Mouse (Mus musculus) embryonic facial prominence, embryonic 12.5 days (tissue): Measurements from ENCODE around the gene Rgcc. TPM values are rescaled to one million over a fixed set of nuclear protein-coding genes. Genes with fewer than 3 reads are reported as not detected.

Experiments used
- ATAC-seq: fragments of 200-750 bp; cut with Nextera tagmentation; 2 replicates; pipeline ENCODE4 v1.8.0; 2017; ENCODE audit not compliant: insufficient number of reproducible peaks, insufficient read depth, low FRiP score, low TSS enrichment
- H3K27ac ChIP-seq: fragments of 300-500 bp; sonication (generic); 2 replicates; pipeline ENCODE4 v1.5.1; 2016; ENCODE audit warnings: mild to moderate bottlenecking
- H3K27me3 ChIP-seq: fragments of 300-500 bp; sonication (generic); 2 replicates; pipeline ENCODE4 v1.6.1; 2016; ENCODE audit warnings: mild to moderate bottlenecking, moderate library complexity
- H3K36me3 ChIP-seq: fragments of 300-500 bp; sonication (generic); 2 replicates; pipeline ENCODE4 v1.6.1; 2016; ENCODE audit warnings: mild to moderate bottlenecking
- H3K4me1 ChIP-seq: fragments of 300-500 bp; sonication (generic); 2 replicates; pipeline ENCODE4 v1.6.1; 2016
- H3K4me2 ChIP-seq: fragments of 300-500 bp; sonication (generic); replicated peaks from 2 replicates; pipeline ENCODE4 v1.6.1; 2016; ENCODE audit warnings: mild to moderate bottlenecking, moderate library complexity
- H3K4me3 ChIP-seq: fragments of 300-500 bp; sonication (generic); 2 replicates; pipeline ENCODE4 v1.5.1; 2016; ENCODE audit warnings: mild to moderate bottlenecking
- H3K9ac ChIP-seq: fragments of 300-500 bp; sonication (generic); 2 replicates; pipeline ENCODE4 v1.6.1; 2016; ENCODE audit warnings: mild to moderate bottlenecking, moderate library complexity
- H3K9me3 ChIP-seq: fragments of 300-500 bp; sonication (generic); 2 replicates; pipeline ENCODE4 v1.6.1; 2016; ENCODE audit warnings: mild to moderate bottlenecking, moderate library complexity
- WGBS: fragments of 180-500 bp; shearing (Covaris S2); methylation state at CpG from one replicate; pipeline ENCODE4 v1.1.7; 2016; 5-methylcytosine and 5-hydroxymethylcytosine counted together
- polyA plus RNA-seq: library from polyadenylated mRNA; unstranded; fragments of >200 nt; fragmentation: Nextera tagmentation; extraction: Ambion mirVana; gene quantifications from 2 replicates; pipeline ENCODE4 v1.2.1, GENCODE M21; 2016

The Rgcc gene
- polyA plus RNA-seq, 1 experiment from 2014 or later, result 62.5 TPM

GRCm38 (mm10) chr14:79256656-79257055, 44.8 kb downstream of the Rgcc start:
- Histone ChIP-seq H3K27ac (no peak overlapping the region), H3K27me3 (no peaks in the 10 kb centered on the region), H3K4me1 (no peaks in the 10 kb centered on the region), H3K36me3 (no peaks in the 10 kb centered on the region), H3K9me3 (no peaks in the 10 kb centered on the region), H3K4me3 (no peak overlapping the region), H3K9ac (no peak overlapping the region), H3K4me2 (no peak overlapping the region)
- 85% methylated on average over 5 of the region's 5 CpGs for WGBS
- no peak for ATAC-seq

GRCm38 (mm10) chr14:79255786-79256185, 45.7 kb downstream of the Rgcc start:
- no peaks in the 10 kb centered on the region for H3K36me3 ChIP-seq
- no peaks in the 10 kb centered on the region for H3K4me1 ChIP-seq
- ATAC-seq, result no peak
- H3K9me3 ChIP-seq, result no peaks in the 10 kb centered on the region
- 68% methylated on average over 2 of the region's 2 CpGs for WGBS
- H3K4me3 ChIP-seq, result no peak overlapping the region
- H3K9ac ChIP-seq, result no peak overlapping the region
- H3K27me3 ChIP-seq, result no peaks in the 10 kb centered on the region
- no peak overlapping the region for H3K4me2 ChIP-seq
- no peak overlapping the region for H3K27ac ChIP-seq

GRCm38 (mm10) chr14:79251727-79252285, 49.6 kb downstream of the Rgcc start:
- H3K27me3 ChIP-seq, result no peaks in the 10 kb centered on the region
- ATAC-seq, result no peak
- no peaks in the 10 kb centered on the region for H3K36me3 ChIP-seq
- 63% methylated on average over 5 of the region's 5 CpGs for WGBS
- 0 out of 2 replicates have a peak, but pooled peaks cover 5% of the 10 kb centered on the region for H3K4me1 ChIP-seq
- no peak overlapping the region for H3K27ac ChIP-seq
- no peak overlapping the region for H3K9ac ChIP-seq
- no peak overlapping the region for H3K4me3 ChIP-seq
- H3K4me2 ChIP-seq, result no peak overlapping the region
- no peaks in the 10 kb centered on the region for H3K9me3 ChIP-seq

- no peak for ATAC-seq
- peaks cover 9% of the 10 kb centered on the region; the same call in 1 of the 2 replicates for H3K4me1 ChIP-seq
- no peaks in the 10 kb centered on the region for H3K9me3 ChIP-seq
- 60% methylated on average over 3 of the region's 3 CpGs for WGBS
- H3K27ac ChIP-seq, result no peak overlapping the region
- H3K4me3 ChIP-seq, result no peak overlapping the region
- H3K4me2 ChIP-seq, result no peak overlapping the region
- H3K36me3 ChIP-seq, result no peaks in the 10 kb centered on the region
- no peak overlapping the region for H3K9ac ChIP-seq
- no peaks in the 10 kb centered on the region for H3K27me3 ChIP-seq
These were observed 56.9 kb downstream of the Rgcc start for GRCm38 (mm10) chr14:79244571-79244970.

- no peak overlapping the region for H3K4me2 ChIP-seq
- no peak overlapping the region for H3K9ac ChIP-seq
- no peaks in the 10 kb centered on the region for H3K36me3 ChIP-seq
- no peaks in the 10 kb centered on the region for H3K9me3 ChIP-seq
- H3K4me3 ChIP-seq, result no peak overlapping the region
- ATAC-seq, result no peak
- no peak overlapping the region for H3K27ac ChIP-seq
- H3K4me1 ChIP-seq, result peaks cover 5% of the 10 kb centered on the region; the same call in 1 of the 2 replicates
- H3K27me3 ChIP-seq, result no peaks in the 10 kb centered on the region
- 78% methylated on average over 12 of the region's 12 CpGs for WGBS
These were observed 58.2 kb downstream of the Rgcc start for GRCm38 (mm10) chr14:79243038-79243883.

- no peak overlapping the region for H3K4me3 ChIP-seq
- H3K27me3 ChIP-seq, result no peaks in the 10 kb centered on the region
- no peak for ATAC-seq
- H3K9me3 ChIP-seq, result no peaks in the 10 kb centered on the region
- H3K4me2 ChIP-seq, result no peak overlapping the region
- H3K9ac ChIP-seq, result no peak overlapping the region
- no peaks in the 10 kb centered on the region for H3K36me3 ChIP-seq
- H3K27ac ChIP-seq, result no peak overlapping the region
- peaks cover 5% of the 10 kb centered on the region; the same call in 1 of the 2 replicates for H3K4me1 ChIP-seq
These were observed 59.1 kb downstream of the Rgcc start for GRCm38 (mm10) chr14:79242386-79242720.

GRCm38 (mm10) chr14:79241656-79242385, 59.6 kb downstream of the Rgcc start:
- no peaks in the 10 kb centered on the region for H3K27me3 ChIP-seq
- no peaks in the 10 kb centered on the region for H3K9me3 ChIP-seq
- H3K9ac ChIP-seq, result no peak overlapping the region
- no peaks in the 10 kb centered on the region for H3K36me3 ChIP-seq
- no peak overlapping the region for H3K4me3 ChIP-seq
- H3K27ac ChIP-seq, result peak overlapping the region; percentile 47; the same call in 1 of the 2 replicates
- no peak for ATAC-seq
- H3K4me2 ChIP-seq, result no peak overlapping the region
- H3K4me1 ChIP-seq, result peaks cover 5% of the 10 kb centered on the region; the same call in 1 of the 2 replicates
- 67% methylated on average over 6 of the region's 6 CpGs for WGBS

- H3K4me2 ChIP-seq, result no peak overlapping the region
- H3K27ac ChIP-seq, result peak overlapping the region; percentile 47; the same call in 1 of the 2 replicates
- H3K4me3 ChIP-seq, result no peak overlapping the region
- H3K4me1 ChIP-seq, result peaks cover 9% of the 10 kb centered on the region; the same call in 1 of the 2 replicates
- H3K27me3 ChIP-seq, result no peaks in the 10 kb centered on the region
- H3K9me3 ChIP-seq, result no peaks in the 10 kb centered on the region
- 30% methylated on average over 4 of the region's 4 CpGs for WGBS
- H3K9ac ChIP-seq, result no peak overlapping the region
- ATAC-seq, result no peak
- no peaks in the 10 kb centered on the region for H3K36me3 ChIP-seq
These were observed 60.3 kb downstream of the Rgcc start for GRCm38 (mm10) chr14:79241057-79241570.

GRCm38 (mm10) chr14:79239402-79239801, 62.0 kb downstream of the Rgcc start:
- Histone ChIP-seq H3K9ac (no peak overlapping the region), H3K27ac (no peak overlapping the region), H3K4me3 (no peak overlapping the region), H3K36me3 (no peaks in the 10 kb centered on the region), H3K4me1 (peaks cover 9% of the 10 kb centered on the region; the same call in 1 of the 2 replicates), H3K4me2 (no peak overlapping the region), H3K9me3 (no peaks in the 10 kb centered on the region), H3K27me3 (no peaks in the 10 kb centered on the region)
- no peak for ATAC-seq
- WGBS, result 89% methylated on average over 12 of the region's 12 CpGs
